Mouse (Mus musculus): ENCODE measurements around the gene Zfp385a.

GRCm38 (mm10) chr15:103388556-103389145 lies 48.8 kb upstream of the Zfp385a start:
- TF ChIP-seq CTCF (IDR thresholded peaks at IDR 0.05; ENCODE audit: extremely low read depth, insufficient read depth, insufficient read length, insufficient replicate concordance) (peak; percentile 38; the same call in 1 of the 2 replicates), POLR2A (IDR thresholded peaks at IDR 0.05; ENCODE audit: low read depth, low read length) (no peak)
